Mouse (Mus musculus): ENCODE measurements around the gene Zfp219.

The Zfp219 gene

DNA sequence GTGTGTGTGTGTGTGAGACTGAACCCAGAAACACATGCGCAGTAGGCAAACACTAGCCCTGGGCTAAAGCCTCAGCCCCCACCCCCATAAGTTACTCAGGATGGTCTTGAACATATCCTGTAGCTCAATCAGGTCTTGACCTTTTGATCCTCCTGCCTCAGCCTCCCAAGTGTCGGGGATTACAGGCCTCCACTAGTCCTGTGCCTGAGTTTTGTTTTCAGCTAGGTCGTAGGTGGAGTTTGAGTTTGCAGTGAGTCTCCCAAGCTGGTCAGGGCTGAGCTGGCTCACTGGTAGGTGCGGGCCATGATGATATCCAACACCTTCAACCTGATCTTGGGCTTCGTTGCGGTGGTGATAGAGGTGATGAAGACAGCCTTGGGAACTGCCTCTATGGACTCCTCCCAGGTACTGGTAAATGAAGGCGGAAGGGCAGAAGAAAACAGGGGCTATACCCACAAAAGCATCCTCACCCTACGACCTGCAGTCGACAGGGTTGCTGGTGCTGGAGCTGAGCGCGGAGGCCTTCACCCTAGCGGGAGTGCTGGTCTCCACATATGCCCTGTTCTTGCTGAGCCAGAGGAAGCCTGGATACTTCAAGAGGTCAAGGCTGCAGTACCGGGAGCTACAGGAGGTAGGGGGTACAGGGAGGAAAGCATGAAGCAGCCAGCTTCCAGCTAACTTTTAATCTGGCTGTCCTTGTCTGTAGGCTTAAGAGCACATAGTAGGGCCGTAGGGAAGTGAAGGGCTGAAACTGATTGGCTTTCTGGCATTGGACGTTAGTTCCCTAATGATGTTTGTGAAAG, 2.1 kb downstream of the Zfp219 start:
- no peak for DNase-seq (ENCODE audit: low spot score)

DNA sequence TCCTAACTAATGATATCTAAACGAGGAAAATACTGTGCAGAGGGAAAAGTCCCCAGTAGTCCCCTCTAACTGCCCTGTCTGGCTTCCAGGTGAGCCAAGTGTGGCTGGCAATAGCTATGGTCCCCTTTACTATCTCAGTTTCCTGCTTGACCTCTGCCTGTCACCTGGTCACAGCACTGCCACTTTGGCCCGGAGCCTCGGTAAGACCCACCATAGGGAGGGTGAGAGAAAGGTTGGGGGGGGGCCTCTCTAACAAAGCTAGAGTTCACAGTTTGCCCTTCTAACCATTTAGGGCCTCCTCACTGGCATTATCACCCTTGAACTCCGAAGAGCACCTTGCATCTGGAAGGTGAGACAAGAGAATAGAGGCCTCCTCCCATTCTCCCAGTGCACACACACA, 2.9 kb downstream of the Zfp219 start:
- no peak for DNase-seq (ENCODE audit: low spot score)

DNA sequence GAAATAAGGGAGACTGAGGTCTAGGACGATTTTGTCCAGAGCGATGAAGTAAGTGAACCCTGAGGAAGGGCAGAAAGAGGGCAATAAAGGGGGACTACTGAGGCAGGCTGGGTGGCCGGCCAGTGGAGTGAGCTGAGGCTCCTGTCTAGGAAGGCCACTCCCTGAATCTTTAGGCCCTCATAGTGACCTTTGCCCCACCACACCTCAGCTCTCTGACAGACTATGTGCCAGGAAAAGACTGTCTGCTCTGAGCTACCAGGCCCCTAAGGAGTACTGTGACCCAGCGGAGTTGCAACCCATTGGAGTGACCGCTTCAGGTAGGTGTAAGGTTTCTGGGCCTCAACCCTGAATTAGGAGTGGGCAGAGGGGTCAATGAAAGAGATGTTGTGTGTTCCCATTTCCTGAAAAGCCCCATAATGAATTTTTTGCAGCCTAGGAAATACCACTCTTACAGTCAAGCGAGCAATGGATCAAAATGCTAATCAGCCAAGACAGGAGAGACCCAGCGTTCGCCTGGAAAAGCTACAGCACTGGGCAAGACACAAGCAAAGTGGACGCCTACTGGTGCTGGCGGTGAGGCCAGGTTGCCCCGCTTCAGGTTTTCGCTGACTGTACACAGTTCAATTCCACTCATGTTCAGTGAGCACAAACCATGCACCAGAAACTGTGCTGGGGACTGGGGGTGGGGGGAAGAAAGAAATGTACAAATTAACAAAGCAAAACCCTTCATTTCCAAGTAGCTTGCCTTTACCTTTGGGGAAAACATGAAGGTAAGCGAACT, 3.7 kb downstream of the Zfp219 start:
- no peak for DNase-seq (ENCODE audit: low spot score)

DNA sequence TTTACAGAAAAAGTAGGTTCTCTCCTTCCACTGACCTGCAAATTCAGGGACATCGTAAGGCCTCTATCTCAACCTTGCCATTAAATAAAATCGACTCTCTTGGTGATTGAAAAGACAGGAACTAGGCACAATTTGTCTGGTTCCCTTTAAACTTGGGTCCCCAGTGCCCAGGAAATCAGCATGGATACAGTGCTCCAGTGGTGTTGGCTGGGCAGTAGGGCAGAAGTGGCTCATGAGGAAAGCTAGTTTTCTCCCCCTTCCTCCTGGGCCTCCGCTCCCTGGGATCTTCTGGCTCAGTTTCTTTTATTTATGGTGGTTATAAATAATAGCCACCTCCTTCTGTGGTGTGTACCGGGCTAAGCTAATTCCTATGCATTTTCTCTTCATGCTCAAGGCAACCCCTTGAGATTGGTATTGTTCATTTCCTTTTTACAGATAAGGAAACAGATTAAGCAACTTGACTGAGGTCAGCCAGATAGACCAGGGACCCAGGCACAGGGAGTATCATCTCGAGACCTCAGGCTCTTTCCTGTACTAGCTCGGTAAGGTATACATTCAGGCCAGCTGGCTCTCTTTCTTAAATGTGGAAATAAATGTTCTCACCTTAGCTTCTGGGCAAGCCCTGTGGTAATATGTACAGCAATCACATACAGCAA, 5.0 kb downstream of the Zfp219 start, which contains the start of gene Tmem253:
Gene Tmem253, plus strand, starts transcription at position 214 of the 656 bp plus-strand sequence.
- no peak for DNase-seq (ENCODE audit: low spot score)

DNA sequence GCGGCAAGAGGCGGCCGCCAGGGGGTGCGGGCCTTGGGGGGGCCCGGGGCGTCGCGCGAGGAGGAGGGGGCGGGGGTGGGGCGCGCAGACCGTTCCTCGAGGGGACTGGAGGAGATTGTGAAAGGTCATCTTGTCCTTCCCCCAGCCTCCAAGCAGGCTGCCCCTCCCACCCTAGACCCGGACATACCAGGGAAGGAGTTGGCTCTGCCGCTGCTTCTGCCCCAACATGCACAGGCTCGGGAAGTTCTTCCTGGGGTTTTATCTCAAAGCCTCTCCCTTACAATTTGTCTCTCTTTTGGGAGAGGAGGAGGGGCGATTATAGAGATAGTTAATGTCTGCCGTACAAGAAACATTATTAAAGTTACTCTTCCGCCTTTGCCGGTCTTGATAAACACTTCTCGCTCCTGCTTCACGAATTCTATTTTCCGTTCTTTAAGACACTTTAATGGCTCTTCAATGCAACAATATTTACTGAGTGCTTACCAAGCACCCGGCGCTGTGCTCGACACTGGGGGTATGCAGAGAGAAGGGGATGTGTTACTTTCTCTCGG, 5.7 kb downstream of the Zfp219 start:
- DNase-seq (ENCODE audit: low spot score), result no peak

DNA sequence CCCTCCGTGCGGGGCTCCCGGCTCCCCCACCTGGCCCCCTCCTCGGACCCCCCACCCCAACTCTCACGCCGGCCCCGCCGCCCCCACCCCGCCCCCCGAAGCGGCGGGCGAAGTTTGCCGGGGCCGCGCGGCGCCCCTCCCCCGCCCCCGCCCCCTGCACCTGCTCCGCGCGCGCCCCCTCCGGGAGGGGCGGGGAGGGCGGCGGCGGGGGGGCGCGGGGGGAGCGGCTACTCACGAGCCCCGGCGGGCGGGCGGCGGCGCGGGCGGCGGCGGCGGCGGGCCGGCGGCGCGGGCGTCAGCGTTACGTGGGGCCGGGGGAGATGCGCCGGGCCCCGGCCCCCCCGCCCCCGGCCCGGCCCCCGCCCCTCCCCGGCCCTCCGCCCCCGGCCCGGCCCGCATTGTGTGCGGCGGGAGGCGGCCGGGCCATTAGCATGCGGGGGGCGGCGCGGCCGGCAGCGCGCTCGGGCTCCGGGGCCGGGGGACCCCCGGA, 6.2 kb downstream of the Zfp219 start:
- DNase-seq (ENCODE audit: low spot score), result no peak

DNA sequence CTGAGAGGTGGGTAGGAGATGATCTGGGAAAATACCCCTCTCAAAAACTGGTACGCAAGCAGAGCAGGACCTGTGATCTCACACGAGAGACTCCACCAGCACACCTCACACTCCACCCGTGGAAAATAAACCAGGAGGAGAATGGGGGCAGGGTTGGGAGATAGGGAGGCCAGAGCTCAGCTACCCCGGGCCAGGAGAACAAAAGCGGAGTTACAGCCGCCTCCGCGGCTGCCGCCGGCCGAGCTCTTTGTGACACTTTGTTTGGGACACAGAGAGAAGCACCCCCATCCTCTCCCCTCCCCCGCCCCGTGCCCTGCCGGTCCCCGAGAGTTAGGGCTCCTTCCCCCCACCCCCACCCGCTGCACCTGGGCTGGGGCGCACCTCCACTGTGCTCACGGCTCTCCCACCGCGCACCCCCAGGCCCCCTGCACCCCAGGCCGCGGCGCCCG, 6.7 kb downstream of the Zfp219 start:
- DNase-seq (ENCODE audit: low spot score), result no peak

DNA sequence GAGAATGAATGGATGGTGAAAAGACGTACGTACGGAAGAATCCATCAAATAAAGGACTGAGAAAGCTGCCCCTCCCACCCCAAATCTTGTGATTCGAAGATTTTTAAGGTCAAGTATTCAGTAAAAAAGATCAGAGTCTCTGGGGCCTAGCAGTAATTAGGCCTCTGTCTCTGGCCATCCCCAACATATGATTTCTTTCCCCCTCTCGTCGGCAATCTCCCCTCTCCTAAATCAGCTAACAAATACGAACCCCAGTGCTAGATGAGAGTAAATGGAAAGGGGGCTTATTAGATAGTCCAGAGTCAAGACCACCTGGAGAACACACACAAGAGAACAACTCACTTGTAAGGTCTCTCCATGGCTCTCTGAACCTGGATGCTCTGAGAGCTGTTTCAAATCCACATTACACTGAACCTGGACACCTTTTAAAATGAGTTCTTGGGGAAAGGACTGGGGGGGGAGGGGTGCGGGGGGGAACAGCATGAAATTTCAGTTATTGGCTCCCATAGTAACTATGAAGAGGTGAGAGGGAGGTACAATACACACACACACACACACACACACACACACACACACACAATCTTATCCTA, 7.4 kb downstream of the Zfp219 start:
- DNase-seq (ENCODE audit: low spot score), result no peak

DNA sequence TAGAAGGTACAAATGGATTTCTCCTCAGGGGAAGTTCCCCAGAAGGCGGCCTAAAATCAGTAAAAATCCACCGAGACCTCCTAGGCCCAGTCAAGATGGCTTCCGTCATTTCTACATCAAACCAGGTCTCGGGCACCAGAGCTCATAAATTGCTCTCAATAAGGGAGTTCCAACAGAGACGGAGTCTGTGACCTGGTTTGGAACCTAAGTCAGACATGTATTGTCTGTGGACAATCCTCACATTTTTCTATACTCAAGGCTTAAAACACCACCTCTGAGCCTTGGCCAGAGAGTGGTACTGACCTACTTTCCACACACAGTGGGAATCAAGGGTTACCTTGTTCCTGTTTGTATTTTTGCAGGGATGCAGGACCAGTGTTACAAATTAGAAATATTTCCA, 8.0 kb downstream of the Zfp219 start:
- no peak for DNase-seq (ENCODE audit: low spot score)

DNA sequence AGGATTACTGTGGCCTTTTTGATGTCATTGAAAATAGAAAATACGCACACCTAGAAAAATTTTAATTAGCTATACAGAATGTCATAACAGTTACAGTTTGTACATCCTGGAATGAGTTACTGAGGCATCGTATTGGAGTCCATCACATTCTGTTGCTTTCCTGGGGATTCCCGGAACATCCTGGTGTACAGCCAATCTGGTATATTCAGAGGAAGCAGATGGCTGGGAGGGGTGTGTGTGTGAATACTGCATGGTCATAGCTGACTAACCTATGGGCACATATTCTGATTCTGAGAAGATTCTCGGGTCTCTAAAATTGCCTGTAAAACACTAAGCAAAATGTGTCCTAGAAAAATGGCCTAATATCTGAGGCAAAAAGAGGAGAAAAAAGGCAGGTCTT, 8.4 kb downstream of the Zfp219 start:
- DNase-seq (ENCODE audit: low spot score), result no peak

DNA sequence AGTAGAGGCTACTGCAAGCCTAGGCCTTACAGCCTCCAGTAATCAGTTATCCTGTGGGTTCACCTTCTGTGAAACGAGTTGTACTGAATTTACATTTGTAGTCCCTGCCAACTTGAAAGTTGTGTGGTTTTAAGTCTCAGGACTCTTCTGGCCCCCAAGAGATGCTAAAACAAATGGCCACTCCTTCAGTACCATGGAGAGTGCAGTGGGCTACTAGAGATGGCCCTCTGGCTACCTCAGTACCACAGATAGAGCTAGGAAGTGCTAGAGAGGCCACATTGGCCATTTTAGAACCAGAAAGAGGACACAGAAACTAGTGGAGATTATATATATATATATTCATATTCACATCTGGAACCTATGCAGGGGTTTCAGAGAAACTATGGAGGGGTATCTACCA, 8.8 kb downstream of the Zfp219 start:
- no peak for DNase-seq (ENCODE audit: low spot score)

DNA sequence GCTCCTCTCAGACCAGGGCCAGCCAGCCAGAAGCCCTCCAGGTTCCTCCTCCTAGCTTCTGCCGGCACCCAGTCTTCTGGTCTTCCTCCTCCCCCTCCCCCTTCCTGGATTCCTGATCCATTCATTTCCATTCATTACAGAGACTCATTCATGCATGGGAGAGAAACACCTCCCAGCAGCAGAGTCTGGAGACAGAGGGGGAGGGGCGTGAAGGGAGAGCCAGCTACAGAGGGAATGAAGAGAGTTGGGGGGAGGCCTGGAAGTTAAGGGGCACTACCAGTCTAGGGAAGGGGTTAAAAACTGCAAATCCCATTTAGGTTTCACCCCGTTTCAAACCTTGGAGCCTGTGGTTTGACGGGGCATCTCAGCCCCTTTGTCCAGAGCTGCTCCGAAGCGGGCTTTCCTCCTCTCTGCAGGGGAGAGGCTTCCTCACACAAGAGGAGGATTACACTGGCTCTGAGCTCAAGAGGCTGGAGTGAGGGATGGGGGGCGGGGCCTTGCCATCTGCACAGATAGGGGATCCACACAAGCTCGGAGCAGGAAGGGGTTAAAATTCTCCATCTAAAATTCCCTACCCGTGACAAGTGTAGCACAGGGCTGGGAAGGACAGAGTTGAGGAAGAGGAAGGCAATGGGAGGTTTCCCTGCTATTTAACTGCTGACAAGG, 10.0 kb downstream of the Zfp219 start:
- DNase-seq (ENCODE audit: low spot score), result no peak

DNA sequence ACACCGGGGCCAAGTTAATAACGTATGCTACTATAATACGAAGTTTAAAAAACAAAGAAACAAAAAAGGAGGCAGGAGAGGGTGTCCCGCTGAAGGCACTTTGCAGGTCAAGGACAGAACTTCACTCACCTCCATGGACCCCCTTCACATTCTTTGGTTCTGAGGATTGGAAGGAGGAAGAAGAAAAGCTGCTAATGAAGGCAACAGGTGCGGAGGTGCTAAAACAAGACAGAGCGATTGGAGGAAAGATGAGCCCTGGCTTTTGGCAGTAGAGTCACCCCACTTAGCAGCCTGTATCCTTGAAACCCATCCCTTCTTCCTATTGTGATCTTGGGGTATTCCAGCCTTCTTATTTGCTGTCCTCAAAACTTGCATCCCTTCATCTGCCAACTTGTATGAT, 10.7 kb downstream of the Zfp219 start:
- no peak for DNase-seq (ENCODE audit: low spot score)

DNA sequence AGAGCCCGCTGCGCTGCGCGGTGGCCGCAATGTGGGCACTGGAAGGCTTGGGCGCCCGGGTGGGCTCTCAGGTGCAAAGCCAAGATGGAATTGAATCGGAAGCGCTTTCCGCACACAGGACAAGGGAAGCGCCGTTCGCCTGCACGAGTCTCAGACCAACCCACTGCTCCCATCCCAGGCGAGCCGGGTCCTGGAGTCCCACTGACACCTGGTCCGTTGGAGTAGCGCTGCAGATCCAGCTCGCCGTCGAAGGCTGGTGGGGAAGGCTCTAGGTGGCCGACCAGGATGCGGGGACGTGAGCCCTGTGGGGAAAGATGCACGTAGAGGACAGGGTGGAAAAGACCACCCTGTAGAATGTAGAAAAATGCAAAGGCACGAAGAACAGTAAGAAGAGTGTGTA, 11.2 kb downstream of the Zfp219 start:
- DNase-seq (ENCODE audit: low spot score), result no peak

DNA sequence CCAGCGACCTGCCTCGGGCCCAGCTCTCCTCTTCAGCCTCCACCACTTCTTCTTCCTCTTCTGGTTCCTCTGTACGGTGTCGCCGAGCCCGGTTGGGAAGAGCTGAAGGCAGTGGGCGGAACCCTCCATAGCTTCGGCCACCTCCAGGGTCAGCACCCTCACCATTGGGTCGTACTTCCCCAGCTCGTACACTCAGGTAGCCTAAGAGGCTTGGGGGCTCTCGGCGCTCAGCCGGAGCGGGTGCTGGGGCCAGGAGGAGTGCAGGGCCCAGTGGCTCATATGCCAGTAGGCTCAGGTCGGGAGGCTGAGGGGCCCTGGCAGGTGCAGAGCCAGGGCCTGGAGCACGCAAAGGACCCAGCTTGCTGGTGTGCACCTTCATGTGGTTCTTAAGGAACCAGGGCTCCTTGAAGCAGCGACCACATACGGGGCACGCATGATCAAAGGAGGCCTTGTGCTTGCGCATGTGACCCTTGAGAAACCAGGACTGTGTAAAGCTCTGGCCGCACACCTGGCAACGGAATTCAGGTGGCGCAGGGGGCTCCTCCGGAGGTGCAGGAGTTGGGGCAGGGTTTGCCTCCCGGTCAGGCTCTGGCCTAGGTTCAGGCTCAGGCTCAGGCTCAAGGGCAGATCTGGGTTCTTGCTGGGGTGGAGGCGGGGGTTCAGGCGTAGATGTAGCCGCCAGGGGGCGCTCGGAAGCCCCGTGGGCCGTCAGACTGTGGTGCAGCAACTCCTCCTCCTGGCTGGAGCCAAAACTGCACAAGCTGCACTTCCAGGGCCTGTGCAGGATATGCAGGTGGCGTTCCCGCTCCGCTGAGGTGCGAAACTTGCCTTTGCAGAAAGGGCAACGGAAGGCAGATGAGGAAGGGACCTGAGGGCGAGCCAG, 12.0 kb downstream of the Zfp219 start:
- peak; percentile 82 for DNase-seq (ENCODE audit: low spot score)

DNA sequence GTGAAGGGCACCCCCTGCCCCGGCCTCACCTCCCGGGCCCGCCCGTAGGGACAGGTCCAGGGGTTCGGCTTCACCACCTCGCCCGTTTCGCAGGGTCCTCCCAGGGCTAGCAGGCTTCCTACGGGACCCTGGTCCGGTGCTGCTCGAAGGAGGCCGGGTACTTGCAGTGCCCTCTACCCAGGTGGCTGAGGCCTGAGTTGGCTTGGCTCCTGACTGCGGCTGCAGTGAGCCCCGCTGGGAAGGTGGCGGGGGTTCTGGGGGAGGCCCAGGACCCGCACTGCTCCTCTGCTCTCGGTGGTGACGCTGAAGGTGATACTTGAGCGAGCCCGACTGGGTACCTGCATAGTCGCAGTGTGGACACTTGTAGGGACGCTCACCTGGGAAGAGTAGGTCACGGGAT, 13.8 kb downstream of the Zfp219 start:
- DNase-seq (ENCODE audit: low spot score), result no peak

DNA sequence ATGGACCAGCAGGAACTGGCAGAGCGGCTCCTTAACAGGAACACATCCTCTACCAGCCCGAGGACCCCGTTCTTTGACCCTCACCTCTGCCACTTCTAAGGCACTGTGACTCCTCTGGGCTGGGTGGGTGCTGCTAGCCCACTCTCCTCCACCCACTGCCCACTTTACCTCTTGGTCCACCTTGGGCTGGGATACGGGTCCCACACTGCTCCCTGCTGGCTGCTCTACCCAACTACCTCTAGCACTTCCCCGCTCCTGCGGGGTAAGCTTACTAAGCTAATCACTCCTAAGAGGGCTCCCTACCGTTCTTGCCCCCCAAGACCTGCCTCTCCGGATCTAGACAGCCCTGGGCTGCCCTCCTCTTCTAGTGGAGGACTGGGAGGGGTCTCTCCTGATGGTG, 14.3 kb downstream of the Zfp219 start:
- no peak for DNase-seq (ENCODE audit: low spot score)

DNA sequence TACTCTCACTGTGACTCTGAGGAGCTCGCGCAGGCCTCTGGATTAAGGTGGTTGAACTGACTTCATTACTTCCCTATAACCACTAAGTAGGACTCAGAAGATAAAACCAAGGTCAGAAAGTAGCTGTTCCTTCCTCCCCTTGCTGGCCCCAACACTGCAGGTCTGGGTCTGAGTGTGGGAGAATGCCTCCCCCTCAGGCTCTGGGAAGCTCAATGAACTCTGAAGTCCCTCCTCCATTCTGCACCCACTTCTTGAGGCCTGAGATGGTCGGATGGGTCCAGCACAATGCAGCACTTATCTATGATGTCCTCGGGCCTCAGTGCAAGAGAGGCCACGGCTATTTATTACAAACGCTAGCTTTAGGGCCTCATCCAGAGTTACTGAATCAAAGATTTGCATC, 14.9 kb downstream of the Zfp219 start:
- DNase-seq (ENCODE audit: low spot score), result no peak

DNA sequence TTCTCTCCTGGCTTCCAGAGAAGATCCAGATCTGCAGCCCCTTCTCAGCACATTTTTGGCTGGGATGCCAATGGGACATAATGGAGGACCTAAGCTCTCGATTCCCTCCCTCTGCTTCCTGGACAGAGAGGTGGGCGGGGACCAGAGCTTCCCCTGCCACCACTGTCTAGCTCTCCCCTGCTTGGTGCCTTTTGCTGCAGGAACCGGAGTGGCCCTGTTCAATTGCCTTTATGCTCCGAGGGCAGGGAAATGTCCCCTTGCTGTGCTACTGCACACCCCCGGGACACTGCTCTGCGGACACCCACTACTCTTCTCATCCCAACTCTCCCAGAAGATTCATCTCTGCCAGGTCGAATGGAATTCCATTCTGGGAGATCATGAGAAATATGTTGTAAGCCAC, 15.4 kb downstream of the Zfp219 start:
- no peak for DNase-seq (ENCODE audit: low spot score)

DNA sequence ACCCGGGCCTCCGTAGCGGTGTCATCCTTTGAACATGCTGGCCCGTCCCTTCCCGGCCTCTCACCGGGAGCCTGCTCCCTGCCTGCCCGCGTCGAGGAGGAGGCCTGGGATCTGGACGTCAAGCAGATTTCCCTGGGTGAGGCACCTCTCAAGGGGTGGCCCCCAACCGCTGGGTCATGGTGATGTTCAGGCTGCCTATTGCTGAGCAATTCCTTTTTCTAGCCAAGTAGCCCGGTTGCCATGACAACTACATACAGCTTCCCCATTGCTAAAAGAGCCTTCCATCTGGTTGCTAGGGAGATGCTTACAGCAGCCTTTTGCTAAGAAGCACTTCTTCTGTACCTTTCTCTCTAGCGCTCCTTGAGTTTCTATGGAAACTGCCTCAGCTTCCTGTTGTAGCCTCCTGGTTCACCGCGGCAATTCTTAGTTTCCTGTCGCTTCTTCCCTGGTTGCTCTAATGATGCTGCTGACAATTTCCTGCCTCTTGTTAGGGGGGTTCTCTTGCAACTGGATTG, 16.5 kb downstream of the Zfp219 start:
- no peak for DNase-seq (ENCODE audit: low spot score)
